Mouse (Mus musculus): Measurements from ENCODE around the gene Camk1d. TPM values are rescaled to one million over a fixed set of nuclear protein-coding genes. Genes with fewer than 3 reads are reported as not detected.
A peak's percentile ranks its signal among the peaks of the same experiment; 100 is the strongest.

The Camk1d gene
- polyA plus RNA-seq, 1 experiment from 2014 or later, result 1.5 TPM

- 0 out of 2 replicates have a peak overlapping the region, but pooled peaks have one; percentile 10 for H3K27ac ChIP-seq (ENCODE audit: low read length)
- no peak overlapping the region for H3K4me2 ChIP-seq (replicated peaks; ENCODE audit: low read depth, low read length)
- no peak overlapping the region for H3K4me3 ChIP-seq (ENCODE audit: low read length)
- no peaks in the 10 kb centered on the region for H3K36me3 ChIP-seq (ENCODE audit: insufficient read depth, low read length)
- H3K9me3 ChIP-seq (ENCODE audit: low read length), result no peaks in the 10 kb centered on the region
- H3K27me3 ChIP-seq (ENCODE audit: insufficient read depth, low read length), result no peaks in the 10 kb centered on the region
- 63% methylated on average over 5 of the region's 5 CpGs for WGBS
- H3K9ac ChIP-seq (replicated peaks; ENCODE audit: low read length), result no peak overlapping the region
- H3K4me1 ChIP-seq (ENCODE audit: insufficient read depth, low read length), result peaks cover 16% of the 10 kb centered on the region
- 0 out of 2 replicates have a peak, but pooled peaks have one; percentile 21 for ATAC-seq (ENCODE audit: low FRiP score, low TSS enrichment)
Observed at GRCm38 (mm10) chr2:5316763-5317162, 397.6 kb downstream of the Camk1d start.

- no peaks in the 10 kb centered on the region for H3K9me3 ChIP-seq (ENCODE audit: low read length)
- no peak overlapping the region for H3K4me2 ChIP-seq (replicated peaks; ENCODE audit: low read depth, low read length)
- WGBS, result 82% methylated on average over 4 of the region's 4 CpGs
- no peak for ATAC-seq (ENCODE audit: low FRiP score, low TSS enrichment)
- H3K4me1 ChIP-seq (ENCODE audit: insufficient read depth, low read length), result peaks cover 16% of the 10 kb centered on the region
- H3K4me3 ChIP-seq (ENCODE audit: low read length), result no peak overlapping the region
- H3K9ac ChIP-seq (replicated peaks; ENCODE audit: low read length), result no peak overlapping the region
- H3K27ac ChIP-seq (ENCODE audit: low read length), result 0 out of 2 replicates have a peak overlapping the region, but pooled peaks have one; percentile 10
- no peaks in the 10 kb centered on the region for H3K36me3 ChIP-seq (ENCODE audit: insufficient read depth, low read length)
- no peaks in the 10 kb centered on the region for H3K27me3 ChIP-seq (ENCODE audit: insufficient read depth, low read length)
Observed at GRCm38 (mm10) chr2:5316217-5316616, 398.1 kb downstream of the Camk1d start.

- Histone ChIP-seq H3K4me3 (ENCODE audit: low read length) (no peak overlapping the region), H3K4me2 (replicated peaks; ENCODE audit: low read depth, low read length) (no peak overlapping the region), H3K27ac (ENCODE audit: low read length) (peak overlapping the region; percentile 43; the same call in 1 of the 2 replicates), H3K9me3 (ENCODE audit: low read length) (no peaks in the 10 kb centered on the region), H3K36me3 (ENCODE audit: insufficient read depth, low read length) (no peaks in the 10 kb centered on the region), H3K9ac (replicated peaks; ENCODE audit: low read length) (no peak overlapping the region), H3K27me3 (ENCODE audit: insufficient read depth, low read length) (no peaks in the 10 kb centered on the region), H3K4me1 (ENCODE audit: insufficient read depth, low read length) (peaks cover 16% of the 10 kb centered on the region)
- ATAC-seq (ENCODE audit: low FRiP score, low TSS enrichment), result no peak; the same call in 1 of the 2 replicates
- 45% methylated on average over 8 of the region's 8 CpGs for WGBS
Observed at GRCm38 (mm10) chr2:5315291-5315828, 399.0 kb downstream of the Camk1d start.

- no peaks in the 10 kb centered on the region for H3K27me3 ChIP-seq (ENCODE audit: insufficient read depth, low read length)
- H3K4me2 ChIP-seq (replicated peaks; ENCODE audit: low read depth, low read length), result no peak overlapping the region
- no peaks in the 10 kb centered on the region for H3K9me3 ChIP-seq (ENCODE audit: low read length)
- peaks cover 16% of the 10 kb centered on the region for H3K4me1 ChIP-seq (ENCODE audit: insufficient read depth, low read length)
- H3K27ac ChIP-seq (ENCODE audit: low read length), result peak overlapping the region; percentile 13; the same call in 1 of the 2 replicates
- WGBS, result 32% methylated on average over 9 of the region's 9 CpGs
- no peak overlapping the region for H3K4me3 ChIP-seq (ENCODE audit: low read length)
- ATAC-seq (ENCODE audit: low FRiP score, low TSS enrichment), result 0 out of 2 replicates have a peak, but pooled peaks have one; percentile 35
- no peak overlapping the region for H3K9ac ChIP-seq (replicated peaks; ENCODE audit: low read length)
- no peaks in the 10 kb centered on the region for H3K36me3 ChIP-seq (ENCODE audit: insufficient read depth, low read length)
Observed at GRCm38 (mm10) chr2:5314530-5315166, 399.7 kb downstream of the Camk1d start.

- no peak for ATAC-seq (ENCODE audit: low FRiP score, low TSS enrichment)
- H3K9ac ChIP-seq (replicated peaks; ENCODE audit: low read length), result no peak overlapping the region
- H3K36me3 ChIP-seq (ENCODE audit: insufficient read depth, low read length), result no peaks in the 10 kb centered on the region
- H3K4me3 ChIP-seq (ENCODE audit: low read length), result no peak overlapping the region
- 83% methylated on average over 3 of the region's 3 CpGs for WGBS
- H3K9me3 ChIP-seq (ENCODE audit: low read length), result no peaks in the 10 kb centered on the region
- no peak overlapping the region for H3K4me2 ChIP-seq (replicated peaks; ENCODE audit: low read depth, low read length)
- no peaks in the 10 kb centered on the region for H3K4me1 ChIP-seq (ENCODE audit: insufficient read depth, low read length)
- no peak overlapping the region for H3K27ac ChIP-seq (ENCODE audit: low read length)
- no peaks in the 10 kb centered on the region for H3K27me3 ChIP-seq (ENCODE audit: insufficient read depth, low read length)
Observed at GRCm38 (mm10) chr2:5305156-5305555, 409.2 kb downstream of the Camk1d start.

GRCm38 (mm10) chr2:5304451-5304850 is 409.9 kb downstream of the Camk1d start:
- no peaks in the 10 kb centered on the region for H3K36me3 ChIP-seq (ENCODE audit: insufficient read depth, low read length)
- H3K9me3 ChIP-seq (ENCODE audit: low read length), result no peaks in the 10 kb centered on the region
- no peaks in the 10 kb centered on the region for H3K27me3 ChIP-seq (ENCODE audit: insufficient read depth, low read length)
- WGBS, result 89% methylated on average over 12 of the region's 12 CpGs
- no peak overlapping the region for H3K4me2 ChIP-seq (replicated peaks; ENCODE audit: low read depth, low read length)
- H3K9ac ChIP-seq (replicated peaks; ENCODE audit: low read length), result no peak overlapping the region
- no peak overlapping the region for H3K27ac ChIP-seq (ENCODE audit: low read length)
- H3K4me3 ChIP-seq (ENCODE audit: low read length), result no peak overlapping the region
- H3K4me1 ChIP-seq (ENCODE audit: insufficient read depth, low read length), result no peaks in the 10 kb centered on the region
- ATAC-seq (ENCODE audit: low FRiP score, low TSS enrichment), result no peak

DNA sequence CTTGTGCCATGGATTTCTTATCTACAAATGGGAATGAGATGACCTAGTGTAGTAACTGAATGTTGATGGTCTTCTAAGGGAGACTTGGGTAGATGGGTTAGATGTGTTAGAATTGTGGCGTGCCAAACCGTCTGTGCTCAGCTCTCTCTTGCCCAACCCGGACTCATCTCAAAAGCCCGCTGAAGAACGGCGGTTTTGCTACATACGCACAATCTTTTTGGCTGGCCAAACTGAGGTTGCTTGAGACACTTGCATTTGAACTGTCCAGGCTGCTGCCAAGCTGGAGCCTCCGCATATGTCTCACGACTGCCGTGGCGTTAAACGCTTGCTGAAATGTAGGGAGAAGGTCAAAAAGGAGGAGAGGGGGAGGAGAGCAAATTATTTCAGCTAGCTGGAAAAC is 413.0 kb downstream of the Camk1d start:
- 82% methylated on average over 12 of the region's 12 CpGs for WGBS
- no peak for ATAC-seq (ENCODE audit: low FRiP score, low TSS enrichment)
- H3K4me2 ChIP-seq (replicated peaks; ENCODE audit: low read depth, low read length), result no peak overlapping the region
- no peaks in the 10 kb centered on the region for H3K36me3 ChIP-seq (ENCODE audit: insufficient read depth, low read length)
- H3K9me3 ChIP-seq (ENCODE audit: low read length), result no peaks in the 10 kb centered on the region
- H3K9ac ChIP-seq (replicated peaks; ENCODE audit: low read length), result no peak overlapping the region
- no peak overlapping the region for H3K4me3 ChIP-seq (ENCODE audit: low read length)
- no peaks in the 10 kb centered on the region for H3K4me1 ChIP-seq (ENCODE audit: insufficient read depth, low read length)
- no peak overlapping the region for H3K27ac ChIP-seq (ENCODE audit: low read length)
- H3K27me3 ChIP-seq (ENCODE audit: insufficient read depth, low read length), result no peaks in the 10 kb centered on the region

GRCm38 (mm10) chr2:5298071-5298470 is 416.2 kb downstream of the Camk1d start:
- no peaks in the 10 kb centered on the region for H3K27me3 ChIP-seq (ENCODE audit: insufficient read depth, low read length)
- no peak overlapping the region for H3K27ac ChIP-seq (ENCODE audit: low read length)
- H3K36me3 ChIP-seq (ENCODE audit: insufficient read depth, low read length), result no peaks in the 10 kb centered on the region
- H3K4me3 ChIP-seq (ENCODE audit: low read length), result no peak overlapping the region
- no peaks in the 10 kb centered on the region for H3K9me3 ChIP-seq (ENCODE audit: low read length)
- WGBS, result 78% methylated on average over 10 of the region's 10 CpGs
- H3K9ac ChIP-seq (replicated peaks; ENCODE audit: low read length), result no peak overlapping the region
- no peak for ATAC-seq (ENCODE audit: low FRiP score, low TSS enrichment)
- no peaks in the 10 kb centered on the region for H3K4me1 ChIP-seq (ENCODE audit: insufficient read depth, low read length)
- no peak overlapping the region for H3K4me2 ChIP-seq (replicated peaks; ENCODE audit: low read depth, low read length)

DNA sequence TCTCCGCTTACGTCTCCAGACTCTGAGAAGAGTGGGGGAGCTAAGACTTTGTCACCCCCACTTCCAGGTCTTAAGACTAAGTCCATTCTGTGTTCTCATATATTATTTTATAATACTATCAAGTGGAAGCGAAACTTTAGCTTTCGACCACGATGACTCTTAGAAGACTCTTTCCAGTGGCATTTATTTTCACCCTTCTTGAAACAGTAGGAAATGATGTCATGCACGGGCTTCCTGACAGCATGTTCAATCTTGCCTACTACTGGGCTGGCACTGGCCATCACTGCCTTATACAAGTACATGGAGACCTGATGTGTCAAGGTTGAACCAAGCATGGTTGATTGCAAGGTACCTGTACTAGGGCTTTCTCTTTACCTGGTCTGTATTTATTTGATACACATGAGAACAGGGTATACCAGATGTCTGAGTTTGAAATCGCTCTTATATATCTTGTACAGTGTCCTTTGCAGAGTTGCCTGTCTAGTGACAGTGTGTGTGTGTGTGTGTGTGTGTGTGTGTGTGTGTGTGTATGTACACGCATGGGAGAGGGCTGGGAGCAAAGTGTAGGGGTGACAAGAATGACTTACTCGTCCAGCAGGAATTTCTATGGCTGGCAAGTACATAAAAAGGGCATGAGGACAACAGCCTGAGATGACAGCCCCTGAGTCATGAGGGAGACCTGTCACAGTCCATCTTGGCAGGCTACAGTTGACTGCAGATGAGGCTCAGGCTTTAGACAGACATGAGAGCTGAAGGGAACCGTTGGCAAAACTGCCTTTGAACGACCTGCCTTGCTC is 417.4 kb downstream of the Camk1d start:
- ATAC-seq (ENCODE audit: low FRiP score, low TSS enrichment), result no peak
- Histone ChIP-seq H3K9me3 (ENCODE audit: low read length) (no peaks in the 10 kb centered on the region), H3K36me3 (ENCODE audit: insufficient read depth, low read length) (no peaks in the 10 kb centered on the region), H3K27ac (ENCODE audit: low read length) (no peak overlapping the region), H3K4me3 (ENCODE audit: low read length) (no peak overlapping the region), H3K9ac (replicated peaks; ENCODE audit: low read length) (no peak overlapping the region), H3K4me2 (replicated peaks; ENCODE audit: low read depth, low read length) (no peak overlapping the region), H3K4me1 (ENCODE audit: insufficient read depth, low read length) (no peaks in the 10 kb centered on the region), H3K27me3 (ENCODE audit: insufficient read depth, low read length) (no peaks in the 10 kb centered on the region)
- 90% methylated on average over 11 of the region's 11 CpGs for WGBS

DNA sequence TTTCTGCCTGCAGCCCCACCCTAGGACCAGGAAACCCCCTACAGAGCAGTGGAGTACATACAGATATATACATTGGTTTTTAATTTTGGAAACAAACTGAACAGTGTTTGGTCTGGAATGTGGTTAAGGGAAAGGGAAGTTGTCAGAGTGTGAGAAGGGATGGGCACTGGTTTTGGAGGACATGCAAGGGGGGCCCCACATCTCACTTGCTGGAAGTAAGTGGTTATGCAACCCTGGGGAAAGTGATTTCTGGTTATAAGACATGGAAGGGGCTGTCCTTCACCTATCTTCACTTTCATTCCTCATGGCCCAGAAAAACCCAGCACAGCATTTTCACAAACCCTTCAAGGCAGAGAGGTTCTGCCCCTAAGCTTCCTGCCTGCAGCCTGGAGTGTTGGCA is 419.2 kb downstream of the Camk1d start:
- H3K27ac ChIP-seq (ENCODE audit: low read length), result no peak overlapping the region

More for the DNA sequence above, 419.2 kb downstream of the Camk1d start:
- Histone ChIP-seq H3K9ac (replicated peaks; ENCODE audit: low read length) (no peak overlapping the region), H3K9me3 (ENCODE audit: low read length) (no peaks in the 10 kb centered on the region), H3K27me3 (ENCODE audit: insufficient read depth, low read length) (no peaks in the 10 kb centered on the region), H3K4me2 (replicated peaks; ENCODE audit: low read depth, low read length) (no peak overlapping the region), H3K4me1 (ENCODE audit: insufficient read depth, low read length) (no peaks in the 10 kb centered on the region), H3K4me3 (ENCODE audit: low read length) (no peak overlapping the region), H3K36me3 (ENCODE audit: insufficient read depth, low read length) (no peaks in the 10 kb centered on the region)
- ATAC-seq (ENCODE audit: low FRiP score, low TSS enrichment), result no peak
